Mouse (Mus musculus) forebrain, embryonic 13.5 days (tissue): ENCODE measurements around the gene Bpnt1. TPM values are rescaled to one million over a fixed set of nuclear protein-coding genes. Genes with fewer than 3 reads are reported as not detected.
A peak's percentile ranks its signal among the peaks of the same experiment; 100 is the strongest.
"Not testable (repeated sequence)": the region's sequence is repeated elsewhere in the genome, so short reads cannot be mapped to it uniquely, and the experiment has no call there.

Source experiments
- ATAC-seq: fragments of 200-750 bp; cut with Nextera tagmentation; 2 replicates; pipeline ENCODE4 v1.8.0; 2017
- H3K27ac ChIP-seq: fragments of 300-500 bp; sonication (generic); 2 replicates; pipeline ENCODE4 v1.5.1; 2015; ENCODE audit warnings: inconsistent platforms, mild to moderate bottlenecking, moderate library complexity
- H3K27me3 ChIP-seq: fragments of 300-500 bp; sonication (generic); 2 replicates; pipeline ENCODE4 v1.6.1; 2015; ENCODE audit warnings: mild to moderate bottlenecking, inconsistent platforms
- H3K36me3 ChIP-seq: fragments of 300-500 bp; sonication (generic); 2 replicates; pipeline ENCODE4 v1.6.1; 2015; ENCODE audit warnings: mild to moderate bottlenecking, inconsistent platforms; ENCODE audit not compliant: poor library complexity, severe bottlenecking
- H3K4me1 ChIP-seq: fragments of 300-500 bp; sonication (generic); 2 replicates; pipeline ENCODE4 v1.6.1; 2015; ENCODE audit warnings: inconsistent platforms
- H3K4me2 ChIP-seq: fragments of 300-500 bp; sonication (generic); 2 replicates; pipeline ENCODE4 v1.6.1; 2015; ENCODE audit warnings: inconsistent platforms, mild to moderate bottlenecking, moderate library complexity
- H3K4me3 ChIP-seq: fragments of 300-500 bp; sonication (generic); 2 replicates; pipeline ENCODE4 v1.5.1; 2015; ENCODE audit warnings: mild to moderate bottlenecking, inconsistent platforms
- H3K9ac ChIP-seq: fragments of 300-500 bp; sonication (generic); 2 replicates; pipeline ENCODE4 v1.6.1; 2015; ENCODE audit warnings: mild to moderate bottlenecking, inconsistent platforms
- H3K9me3 ChIP-seq: fragments of 300-500 bp; sonication (generic); replicated peaks from 2 replicates; pipeline ENCODE4 v1.6.1; 2016; ENCODE audit warnings: inconsistent platforms
- WGBS: fragments of 180-500 bp; shearing (Covaris S2); methylation state at CpG from one replicate; pipeline ENCODE4 v1.1.7; 2015; 5-methylcytosine and 5-hydroxymethylcytosine counted together
- polyA plus RNA-seq: library from polyadenylated mRNA; unstranded; fragments of >200 nt; fragmentation: Nextera tagmentation; extraction: Ambion mirVana; gene quantifications from 2 replicates; pipeline ENCODE4 v1.2.1, GENCODE M21; 2015

Gene Bpnt1
- polyA plus RNA-seq, 1 experiment from 2014 or later: 37.7 TPM

GRCm38 (mm10) chr1:185306836-185307235 is 25.1 kb upstream of the Bpnt1 start:
- no peak overlapping the region for H3K27ac ChIP-seq
- WGBS: 98% methylated on average over 12 of the region's 12 CpGs
- H3K4me1 ChIP-seq: no peaks in the 10 kb centered on the region
- H3K4me3 ChIP-seq: no peak overlapping the region
- H3K9me3 ChIP-seq: no peaks in the 10 kb centered on the region
- peaks cover 42% of the 10 kb centered on the region for H3K36me3 ChIP-seq
- no peak overlapping the region for H3K9ac ChIP-seq
- H3K27me3 ChIP-seq: no peaks in the 10 kb centered on the region
- H3K4me2 ChIP-seq: no peak overlapping the region
- ATAC-seq: no peak

- 97% methylated on average over 7 of the region's 7 CpGs for WGBS
- H3K4me1 ChIP-seq: no peaks in the 10 kb centered on the region
- no peak overlapping the region for H3K4me2 ChIP-seq
- no peaks in the 10 kb centered on the region for H3K9me3 ChIP-seq
- H3K27ac ChIP-seq: no peak overlapping the region
- no peak overlapping the region for H3K4me3 ChIP-seq
- peaks cover 43% of the 10 kb centered on the region for H3K36me3 ChIP-seq
- ATAC-seq: no peak
- no peak overlapping the region for H3K9ac ChIP-seq
- no peaks in the 10 kb centered on the region for H3K27me3 ChIP-seq
Measured at GRCm38 (mm10) chr1:185307645-185308044, 24.3 kb upstream of the Bpnt1 start.

GRCm38 (mm10) chr1:185308334-185308733 is 23.6 kb upstream of the Bpnt1 start:
- H3K4me3 ChIP-seq: no peak overlapping the region
- no peak for ATAC-seq
- H3K9ac ChIP-seq: no peak overlapping the region
- H3K4me1 ChIP-seq: no peaks in the 10 kb centered on the region
- WGBS: 97% methylated on average over 2 of the region's 2 CpGs
- H3K9me3 ChIP-seq: no peaks in the 10 kb centered on the region
- H3K27ac ChIP-seq: no peak overlapping the region
- H3K4me2 ChIP-seq: no peak overlapping the region
- H3K27me3 ChIP-seq: no peaks in the 10 kb centered on the region
- H3K36me3 ChIP-seq: peaks cover 44% of the 10 kb centered on the region

GRCm38 (mm10) chr1:185308908-185309307 is 23.0 kb upstream of the Bpnt1 start:
- Histone ChIP-seq H3K4me2 (no peak overlapping the region), H3K36me3 (peaks cover 50% of the 10 kb centered on the region), H3K4me3 (no peak overlapping the region), H3K9me3 (no peaks in the 10 kb centered on the region), H3K4me1 (no peaks in the 10 kb centered on the region), H3K27me3 (no peaks in the 10 kb centered on the region), H3K9ac (no peak overlapping the region), H3K27ac (no peak overlapping the region)
- 81% methylated on average over 4 of the region's 4 CpGs for WGBS
- no peak for ATAC-seq

- ATAC-seq: no peak
- WGBS: 91% methylated on average over 9 of the region's 9 CpGs
- Histone ChIP-seq H3K4me2 (no peak overlapping the region), H3K36me3 (peaks cover 70% of the 10 kb centered on the region), H3K9ac (no peak overlapping the region), H3K27me3 (no peaks in the 10 kb centered on the region), H3K9me3 (no peaks in the 10 kb centered on the region), H3K4me3 (no peak overlapping the region), H3K27ac (no peak overlapping the region), H3K4me1 (no peaks in the 10 kb centered on the region)
Measured at GRCm38 (mm10) chr1:185311949-185312348, 20.0 kb upstream of the Bpnt1 start.

GRCm38 (mm10) chr1:185314546-185314945 is 17.4 kb upstream of the Bpnt1 start:
- 94% methylated on average over 4 of the region's 4 CpGs for WGBS
- no peak for ATAC-seq
- Histone ChIP-seq H3K4me2 (no peak overlapping the region), H3K27me3 (no peaks in the 10 kb centered on the region), H3K9ac (no peak overlapping the region), H3K4me3 (no peak overlapping the region), H3K27ac (no peak overlapping the region), H3K4me1 (no peaks in the 10 kb centered on the region), H3K36me3 (peaks cover 73% of the 10 kb centered on the region), H3K9me3 (no peaks in the 10 kb centered on the region)

GRCm38 (mm10) chr1:185315846-185316568 is 15.9 kb upstream of the Bpnt1 start:
- H3K9me3 ChIP-seq: no peaks in the 10 kb centered on the region
- no peaks in the 10 kb centered on the region for H3K4me1 ChIP-seq
- no peak overlapping the region for H3K4me2 ChIP-seq
- no peaks in the 10 kb centered on the region for H3K27me3 ChIP-seq
- H3K36me3 ChIP-seq: peaks cover 85% of the 10 kb centered on the region
- 89% methylated on average over 16 of the region's 16 CpGs for WGBS
- no peak overlapping the region for H3K4me3 ChIP-seq
- no peak for ATAC-seq
- H3K27ac ChIP-seq: no peak overlapping the region
- no peak overlapping the region for H3K9ac ChIP-seq

GRCm38 (mm10) chr1:185327754-185328345 is 4.1 kb upstream of the Bpnt1 start:
- Histone ChIP-seq H3K4me1 (peaks cover 19% of the 10 kb centered on the region), H3K4me2 (peak overlapping the region; percentile 77), H3K4me3 (peak overlapping the region; percentile 76), H3K36me3 (peaks cover 42% of the 10 kb centered on the region)
- not testable (repeated sequence) for H3K9me3 ChIP-seq, H3K27me3 ChIP-seq, H3K9ac ChIP-seq, H3K27ac ChIP-seq, ATAC-seq
- WGBS: 55% methylated on average over 3 of the region's 3 CpGs

GRCm38 (mm10) chr1:185328721-185329610 is 3.0 kb upstream of the Bpnt1 start, which contains the start of gene Iars2:
Iars2 (minus strand) TSS chr1:185329396.
- under 1% methylated on average over 73 of the region's 76 CpGs for WGBS
- H3K4me2 ChIP-seq: peak within 1 kb of the TSS; percentile 77
- ATAC-seq: peak; percentile 90
- no peaks in the 10 kb centered on the region for H3K27me3 ChIP-seq
- peaks cover 31% of the 10 kb centered on the region for H3K36me3 ChIP-seq
- peak within 1 kb of the TSS; percentile 76 for H3K4me3 ChIP-seq
- H3K9ac ChIP-seq: peak within 1 kb of the TSS; percentile 84
- H3K9me3 ChIP-seq: no peaks in the 10 kb centered on the region
- H3K4me1 ChIP-seq: peaks cover 30% of the 10 kb centered on the region
- peak within 1 kb of the TSS; percentile 89 for H3K27ac ChIP-seq

GRCm38 (mm10) chr1:185329851-185330250 is 2.1 kb upstream of the Bpnt1 start:
- Histone ChIP-seq H3K27ac (no peak overlapping the region), H3K4me2 (peak overlapping the region; percentile 77)

GRCm38 (mm10) chr1:185331364-185331763 is 585 bp upstream of the Bpnt1 start:
- Histone ChIP-seq H3K4me3 (no peak overlapping the region), H3K4me2 (peak overlapping the region; percentile 71), H3K36me3 (peaks cover 10% of the 10 kb centered on the region), H3K9ac (no peak overlapping the region), H3K27ac (no peak overlapping the region), H3K9me3 (no peaks in the 10 kb centered on the region), H3K4me1 (peaks cover 50% of the 10 kb centered on the region), H3K27me3 (no peaks in the 10 kb centered on the region)
- ATAC-seq: no peak
- 57% methylated on average over 5 of the region's 5 CpGs for WGBS

More at GRCm38 (mm10) chr1:185329851-185330250, 2.1 kb upstream of the Bpnt1 start:
- Histone ChIP-seq H3K4me3 (no peak overlapping the region), H3K9ac (no peak overlapping the region), H3K4me1 (peaks cover 39% of the 10 kb centered on the region), H3K9me3 (no peaks in the 10 kb centered on the region), H3K27me3 (no peaks in the 10 kb centered on the region), H3K36me3 (peaks cover 23% of the 10 kb centered on the region)
- WGBS: 92% methylated on average over 8 of the region's 8 CpGs
- ATAC-seq: no peak

GRCm38 (mm10) chr1:185333651-185334050 is 1.7 kb downstream of the Bpnt1 start:
- no peak overlapping the region for H3K4me2 ChIP-seq
- H3K4me3 ChIP-seq: no peak overlapping the region
- H3K9ac ChIP-seq: peak overlapping the region; percentile 40; the same call in 1 of the 2 replicates
- WGBS: 94% methylated on average over 5 of the region's 5 CpGs
- no peak overlapping the region for H3K27ac ChIP-seq
- peaks cover 47% of the 10 kb centered on the region for H3K4me1 ChIP-seq
- H3K36me3 ChIP-seq: peaks cover 3% of the 10 kb centered on the region
- H3K27me3 ChIP-seq: no peaks in the 10 kb centered on the region
- H3K9me3 ChIP-seq: no peaks in the 10 kb centered on the region
- ATAC-seq: no peak
